8 mouse cellular contexts compared by ENCODE assay signal in genomic region chr10:60808447-60808846, GRCm38 (mm10). TPM values are rescaled to one million over a fixed set of nuclear protein-coding genes. Genes with fewer than 3 reads are reported as not detected.
A peak's percentile ranks its signal among the peaks of the same experiment; 100 is the strongest.
DNase-seq lines count a peak whose midpoint lies in the region; ATAC-seq and TF ChIP-seq lines count a peak whose summit lies in the region.

No protein-coding gene starts in this region.

- intact Hi-C loops in gastrocnemius, adult 2 months (cut with DNase I) = no loop called here

- peak overlapping the region; percentile 76 for H3K27ac ChIP-seq in gastrocnemius, adult 2 months
- peak overlapping the region; percentile 88 for H3K27ac ChIP-seq in lung, embryonic 15.5 days
- peak overlapping the region; percentile 84 for H3K27ac ChIP-seq in embryonic fibroblast, embryonic 13.5 days (ENCODE audit: insufficient read depth, low read length)

- ATAC-seq in lung, embryonic 15.5 days (ENCODE audit: borderline replicate concordance, extremely low read depth, low FRiP score, low TSS enrichment) = no peak; the same call in 1 of the 2 replicates

- no peaks in the 10 kb centered on the region for H3K36me3 ChIP-seq in lung, embryonic 15.5 days

- no peaks in the 10 kb centered on the region for H3K9me3 ChIP-seq in lung, embryonic 15.5 days

- H3K4me3 ChIP-seq in gastrocnemius, adult 2 months = no peak overlapping the region
- no peak overlapping the region for H3K4me3 ChIP-seq in lung, embryonic 15.5 days
- H3K4me3 ChIP-seq in embryonic fibroblast, embryonic 13.5 days (ENCODE audit: insufficient read depth, low read length) = no peak overlapping the region

- H3K4me2 ChIP-seq in lung, embryonic 15.5 days = no peak overlapping the region

- TF ChIP-seq CTCF in gastrocnemius, adult 2 months (IDR thresholded peaks at IDR 0.05) = no peak
- no peak for TF ChIP-seq CTCF in embryonic fibroblast, embryonic 13.5 days (IDR thresholded peaks at IDR 0.05; ENCODE audit: borderline replicate concordance, insufficient read depth, low read length)

- peaks cover 84% of the 10 kb centered on the region for H3K4me1 ChIP-seq in lung, embryonic 15.5 days
- peaks cover 44% of the 10 kb centered on the region for H3K4me1 ChIP-seq in embryonic fibroblast, embryonic 13.5 days (ENCODE audit: control insufficient read depth, insufficient read depth, low read length)

- WGBS in lung, embryonic 15.5 days = 24% methylated on average over 6 of the region's 6 CpGs

- TF ChIP-seq POLR2A in embryonic fibroblast, embryonic 13.5 days (IDR thresholded peaks at IDR 0.05; ENCODE audit: low read depth, low read length) = no peak

- DNase-seq in gastrocnemius, adult 2 months = no peak
- DNase-seq in gastrocnemius, postnatal 4 days (ENCODE audit: low spot score in 2 of 2) = no peak
- no peak for DNase-seq in lung, postnatal 25 days (ENCODE audit: low spot score)
- DNase-seq in natural killer cell, adult 2 months (ENCODE audit: low spot score in 2 of 2) = peak; percentile 16 to 22
- no peak for DNase-seq in frontal cortex, postnatal 36 days (ENCODE audit: low spot score in 2 of 2)
- DNase-seq in frontal cortex, postnatal 10 days (ENCODE audit: low spot score in 2 of 2) = no peak

- no peak overlapping the region for H3K9ac ChIP-seq in lung, embryonic 15.5 days

- H3K27me3 ChIP-seq in lung, embryonic 15.5 days = no peaks in the 10 kb centered on the region

RNA-seq across cellular contexts. Expression of gene Unc5b, which starts 22.9 kb away (rescaled TPM):
- 1 to 10 TPM; 1.4 to 2.9 TPM for total RNA-seq in gastrocnemius, adult 2 months (2021)
- total RNA-seq in gastrocnemius, postnatal 4 days (2021) = 10 to 100 TPM; 15.2 to 16.1 TPM
- 6.5 and 7.7 TPM in 2 replicates for polyA plus RNA-seq in lung, embryonic 15.5 days (2015; fragmentation: Nextera tagmentation; extraction: Ambion mirVana)
- polyA plus RNA-seq in embryonic fibroblast, embryonic 13.5 days (2011; ENCODE audit: insufficient read length, low read depth, missing spikeins) = 101 and 119 TPM in 2 replicates

RNA-seq across cellular contexts. Expression of gene Slc29a3, which starts 55.9 kb away (rescaled TPM):
- 1 to 10 TPM; 1.4 to 2.7 TPM for total RNA-seq in gastrocnemius, adult 2 months (2021)
- total RNA-seq in gastrocnemius, postnatal 4 days (2021) = 1 to 10 TPM; 8.8 to 9.1 TPM
- 13.3 and 13.6 TPM in 2 replicates for polyA plus RNA-seq in lung, embryonic 15.5 days (2015; fragmentation: Nextera tagmentation; extraction: Ambion mirVana)
- 21.3 and 23.5 TPM in 2 replicates for polyA plus RNA-seq in embryonic fibroblast, embryonic 13.5 days (2011; ENCODE audit: insufficient read length, low read depth, missing spikeins)

Comparison
In these comparisons a context has a peak if more than half of its experiments do, and no peak if none do; other contexts are left out.
1. RNA of gene Unc5b, which starts 22.9 kb away (total RNA-seq): 15.2 to 16.1 TPM in gastrocnemius, postnatal 4 days; 1.4 to 2.9 TPM in gastrocnemius, adult 2 months; every median in the first group is over 4 times any median in the second.
2. DNase-seq: peak in natural killer cell, adult 2 months (2 of 2); none in gastrocnemius, adult 2 months (single experiment), gastrocnemius, postnatal 4 days (0 of 2), lung, postnatal 25 days (single experiment), frontal cortex, postnatal 36 days (0 of 2) and frontal cortex, postnatal 10 days (0 of 2).
3. Peak in every context shown above with its lines, with median percentiles within 50 percentile points of each other: H3K27ac ChIP-seq.